Mouse (Mus musculus) stomach, postnatal 0 days (tissue): ENCODE results near the gene St5. TPM values are rescaled to one million over a fixed set of nuclear protein-coding genes. Genes with fewer than 3 reads are reported as not detected.

ENCODE experiments used
- ATAC-seq: fragments of 200-750 bp; cut with Nextera tagmentation; 2 replicates; pipeline ENCODE4 v1.8.0; 2017; ENCODE audit not compliant: low FRiP score, low TSS enrichment
- DNase-seq: peaks from one replicate; pipeline ENCODE4 v3.0.0-alpha.2; 2016; ENCODE audit warnings: low spot score
- H3K27ac ChIP-seq: fragments of 300-500 bp; sonication (generic); replicated peaks from 2 replicates; pipeline ENCODE4 v1.5.1; 2014; ENCODE audit warnings: mild to moderate bottlenecking, control low read depth
- H3K27me3 ChIP-seq: fragments of 300-500 bp; sonication (generic); 2 replicates; pipeline ENCODE4 v1.6.1; 2014; ENCODE audit warnings: low read length; ENCODE audit not compliant: control insufficient read depth, insufficient read depth
- H3K36me3 ChIP-seq: fragments of 300-500 bp; sonication (generic); 2 replicates; pipeline ENCODE4 v1.6.1; 2014; ENCODE audit warnings: low read length, mixed read lengths; ENCODE audit not compliant: control insufficient read depth, insufficient read depth
- H3K4me1 ChIP-seq: fragments of 300-500 bp; sonication (generic); replicated peaks from 2 replicates; pipeline ENCODE4 v1.6.1; 2014; ENCODE audit warnings: antibody characterized with exemption; ENCODE audit not compliant: control insufficient read depth, insufficient read depth
- H3K4me2 ChIP-seq: fragments of 300-500 bp; sonication (generic); replicated peaks from 2 replicates; pipeline ENCODE4 v1.6.1; 2014; ENCODE audit warnings: low read depth, mild to moderate bottlenecking, control low read depth, moderate library complexity
- H3K4me3 ChIP-seq: fragments of 300-500 bp; sonication (generic); 2 replicates; pipeline ENCODE4 v1.5.1; 2014; ENCODE audit warnings: low read depth, low read length, control low read depth
- H3K9ac ChIP-seq: fragments of 300-500 bp; sonication (generic); 2 replicates; pipeline ENCODE4 v1.6.1; 2014; ENCODE audit warnings: mild to moderate bottlenecking, low read length, control low read depth, mixed read lengths
- H3K9me3 ChIP-seq: fragments of 300-500 bp; sonication (generic); 2 replicates; pipeline ENCODE4 v1.6.1; 2016; ENCODE audit warnings: low read length; ENCODE audit not compliant: control insufficient read depth
- CTCF ChIP-seq: IDR thresholded peaks from 2 replicates; pipeline ENCODE4 v1.5.1; 2016; ENCODE audit warnings: antibody characterized with exemption, low read depth, mild to moderate bottlenecking, moderate library complexity
- EP300 ChIP-seq: optimal IDR thresholded peaks from 2 replicates; pipeline ENCODE3; 2016; ENCODE audit warnings: antibody characterized with exemption
- WGBS: fragments of 180-500 bp; shearing (Covaris S2); extraction: QIAGEN DNeasy Blood & Tissue Kit; methylation state at CpG from one replicate; pipeline ENCODE4 v1.1.7; 2014; 5-methylcytosine and 5-hydroxymethylcytosine counted together
- polyA plus RNA-seq: library from polyadenylated mRNA; unstranded; fragments of >200 nt; fragmentation: Nextera tagmentation; extraction: Ambion mirVana; gene quantifications from 2 replicates; pipeline ENCODE4 v1.2.1, GENCODE M21; 2015

Gene St5
- polyA plus RNA-seq, 1 experiment from 2014 or later: 35.6 TPM

- Histone ChIP-seq H3K4me1 (no peaks in the 10 kb centered on the region), H3K4me3 (no peak overlapping the region), H3K27ac (peak overlapping the region; percentile 59; the same call in 1 of the 2 replicates), H3K36me3 (peaks cover 16% of the 10 kb centered on the region), H3K4me2 (no peak overlapping the region), H3K9me3 (no peaks in the 10 kb centered on the region), H3K9ac (no peak overlapping the region), H3K27me3 (no peaks in the 10 kb centered on the region)
- WGBS: 66% methylated on average over 5 of the region's 5 CpGs
- ATAC-seq (no peak), DNase-seq (no peak)
- no peak for TF ChIP-seq CTCF
- TF ChIP-seq EP300: no peak
Measured at GRCm38 (mm10) chr7:109544792-109545191, 158.6 kb downstream of the St5 start.

GRCm38 (mm10) chr7:109542364-109542628 is 161.1 kb downstream of the St5 start:
- Histone ChIP-seq H3K27ac (peak overlapping the region; percentile 24; the same call in 1 of the 2 replicates), H3K9me3 (no peaks in the 10 kb centered on the region), H3K4me1 (no peaks in the 10 kb centered on the region), H3K27me3 (no peaks in the 10 kb centered on the region), H3K36me3 (peaks cover 19% of the 10 kb centered on the region), H3K9ac (no peak overlapping the region), H3K4me2 (no peak overlapping the region), H3K4me3 (no peak overlapping the region)
- no peak for ATAC-seq
- TF ChIP-seq EP300 (no peak), CTCF (no peak)
- no peak for DNase-seq
- 87% methylated on average over 3 of the region's 3 CpGs for WGBS

GRCm38 (mm10) chr7:109541609-109542363 is 161.6 kb downstream of the St5 start:
- 87% methylated on average over 10 of the region's 10 CpGs for WGBS
- DNase-seq: no peak
- no peak for ATAC-seq
- no peaks in the 10 kb centered on the region for H3K27me3 ChIP-seq
- no peaks in the 10 kb centered on the region for H3K9me3 ChIP-seq
- no peaks in the 10 kb centered on the region for H3K4me1 ChIP-seq
- no peak overlapping the region for H3K9ac ChIP-seq
- H3K4me2 ChIP-seq: no peak overlapping the region
- peaks cover 19% of the 10 kb centered on the region for H3K36me3 ChIP-seq
- H3K4me3 ChIP-seq: no peak overlapping the region
- H3K27ac ChIP-seq: peak overlapping the region; percentile 24; the same call in 1 of the 2 replicates
- no peak for TF ChIP-seq EP300

GRCm38 (mm10) chr7:109540902-109541301 is 162.5 kb downstream of the St5 start:
- H3K4me2 ChIP-seq: no peak overlapping the region
- H3K4me1 ChIP-seq: no peaks in the 10 kb centered on the region
- H3K9me3 ChIP-seq: no peaks in the 10 kb centered on the region
- peaks cover 19% of the 10 kb centered on the region for H3K36me3 ChIP-seq
- ATAC-seq: no peak
- no peak overlapping the region for H3K4me3 ChIP-seq
- no peak for DNase-seq
- TF ChIP-seq EP300: no peak
- no peak for TF ChIP-seq CTCF
- H3K27me3 ChIP-seq: no peaks in the 10 kb centered on the region
- H3K27ac ChIP-seq: no peak overlapping the region
- H3K9ac ChIP-seq: no peak overlapping the region

GRCm38 (mm10) chr7:109536451-109536946 is 166.9 kb downstream of the St5 start:
- Histone ChIP-seq H3K27ac (peak overlapping the region; percentile 82), H3K4me3 (no peak overlapping the region), H3K9ac (no peak overlapping the region), H3K36me3 (peaks cover 11% of the 10 kb centered on the region), H3K9me3 (no peaks in the 10 kb centered on the region), H3K4me1 (no peaks in the 10 kb centered on the region), H3K4me2 (no peak overlapping the region), H3K27me3 (no peaks in the 10 kb centered on the region)
- ATAC-seq: peak; percentile 72
- WGBS: 51% methylated on average over 4 of the region's 4 CpGs
- TF ChIP-seq EP300 (no peak), CTCF (no peak)
- DNase-seq: peak; percentile 49

- H3K4me2 ChIP-seq: no peak overlapping the region
- no peak for TF ChIP-seq EP300
- TF ChIP-seq CTCF: no peak
- peaks cover 9% of the 10 kb centered on the region for H3K36me3 ChIP-seq
- H3K4me3 ChIP-seq: no peak overlapping the region
- no peaks in the 10 kb centered on the region for H3K9me3 ChIP-seq
- no peaks in the 10 kb centered on the region for H3K4me1 ChIP-seq
- DNase-seq (no peak), ATAC-seq (no peak)
- H3K27me3 ChIP-seq: no peaks in the 10 kb centered on the region
- no peak overlapping the region for H3K9ac ChIP-seq
- 89% methylated on average over 3 of the region's 3 CpGs for WGBS
- H3K27ac ChIP-seq: no peak overlapping the region
Measured at GRCm38 (mm10) chr7:109534921-109535320, 168.5 kb downstream of the St5 start.
